Mouse (Mus musculus): Measurements from ENCODE around the gene Olfr921. TPM values are rescaled to one million over a fixed set of nuclear protein-coding genes. Genes with fewer than 3 reads are reported as not detected.

Olfr921 gene
- not detected in 2 replicates for polyA plus RNA-seq (2012; ENCODE audit: insufficient read depth, insufficient read length, low replicate concordance, missing spikeins)

- Histone ChIP-seq H3K4me3 (ENCODE audit: insufficient read depth, low read depth, low read length) (no peak within 1 kb of the TSS), H3K27ac (ENCODE audit: insufficient read depth, low read depth, low read length) (no peak within 1 kb of the TSS), H3K4me1 (ENCODE audit: control insufficient read depth, insufficient read depth, low read length) (no peaks in the 10 kb centered on the region)
- TF ChIP-seq POLR2A (IDR thresholded peaks at IDR 0.05; ENCODE audit: insufficient read depth, low read depth, low read length) (no peak), CTCF (IDR thresholded peaks at IDR 0.05; ENCODE audit: insufficient read depth, low read depth, low read length) (no peak)
Measured at GRCm38 (mm10) chr9:38772768-38773167, at the start of gene Olfr921. Gene Olfr921, plus strand, starts transcription at chr9:38773068.

GRCm38 (mm10) chr9:38724044-38724443, 48.8 kb upstream of the Olfr921 start:
- TF ChIP-seq POLR2A (IDR thresholded peaks at IDR 0.05; ENCODE audit: insufficient read depth, low read depth, low read length), result no peak
- TF ChIP-seq CTCF (IDR thresholded peaks at IDR 0.05; ENCODE audit: insufficient read depth, low read depth, low read length), result no peak
- H3K27ac ChIP-seq (ENCODE audit: insufficient read depth, low read depth, low read length), result no peak overlapping the region
- H3K4me1 ChIP-seq (ENCODE audit: control insufficient read depth, insufficient read depth, low read length), result no peaks in the 10 kb centered on the region
- no peak overlapping the region for H3K4me3 ChIP-seq (ENCODE audit: insufficient read depth, low read depth, low read length)
- 98% methylated on average over 1 of the region's 1 CpGs for WGBS

DNA sequence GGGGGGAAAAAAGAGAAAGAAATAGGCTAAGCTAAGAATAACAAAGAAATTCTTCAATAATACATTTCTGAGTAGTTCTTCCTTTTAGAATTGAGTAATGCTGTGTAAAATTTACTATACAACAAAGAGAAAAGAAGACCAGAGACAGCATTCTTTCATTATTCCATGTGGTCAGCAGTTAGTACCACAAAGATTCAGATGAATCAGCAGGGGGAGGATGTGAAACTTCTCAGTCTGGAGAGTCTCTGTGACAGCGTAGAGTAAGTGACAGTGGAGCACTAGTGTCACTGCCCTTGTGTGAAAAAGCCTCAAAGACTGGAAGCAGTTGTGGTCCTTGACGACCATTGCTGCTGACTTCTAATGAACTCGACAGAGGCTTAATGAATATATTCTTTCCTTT, 44.6 kb upstream of the Olfr921 start:
- H3K27ac ChIP-seq (ENCODE audit: insufficient read depth, low read depth, low read length), result no peak overlapping the region
- no peak overlapping the region for H3K4me3 ChIP-seq (ENCODE audit: insufficient read depth, low read depth, low read length)
- TF ChIP-seq POLR2A (IDR thresholded peaks at IDR 0.05; ENCODE audit: insufficient read depth, low read depth, low read length) (no peak), CTCF (IDR thresholded peaks at IDR 0.05; ENCODE audit: insufficient read depth, low read depth, low read length) (no peak)
- WGBS, result 77% methylated on average over 3 of the region's 3 CpGs
- H3K4me1 ChIP-seq (ENCODE audit: control insufficient read depth, insufficient read depth, low read length), result no peaks in the 10 kb centered on the region

DNA sequence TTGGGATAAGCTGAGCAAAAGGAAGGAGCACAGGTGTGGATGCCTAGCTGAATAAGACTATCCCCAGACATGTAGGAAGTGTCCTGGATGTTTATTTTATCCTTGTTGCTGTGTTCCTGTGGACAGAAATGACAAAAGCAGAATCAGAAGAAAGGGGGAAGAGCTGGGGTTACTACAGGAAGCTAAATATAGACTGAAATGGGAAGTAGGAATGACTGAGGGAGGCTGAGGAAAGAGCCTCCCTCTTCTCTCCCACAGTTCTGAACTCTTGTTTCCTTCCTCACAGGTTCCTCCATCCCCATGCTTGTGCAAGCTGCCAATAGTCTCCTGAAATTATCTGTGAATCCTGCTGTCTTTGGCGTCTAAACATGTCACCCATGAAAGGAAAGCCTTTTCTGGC, 31.5 kb upstream of the Olfr921 start:
- no peak overlapping the region for H3K4me3 ChIP-seq (ENCODE audit: insufficient read depth, low read depth, low read length)
- WGBS, result 41% methylated on average over 1 of the region's 1 CpGs
- no peak overlapping the region for H3K27ac ChIP-seq (ENCODE audit: insufficient read depth, low read depth, low read length)
- H3K4me1 ChIP-seq (ENCODE audit: control insufficient read depth, insufficient read depth, low read length), result no peaks in the 10 kb centered on the region
- TF ChIP-seq POLR2A (IDR thresholded peaks at IDR 0.05; ENCODE audit: insufficient read depth, low read depth, low read length), result no peak
- TF ChIP-seq CTCF (IDR thresholded peaks at IDR 0.05; ENCODE audit: insufficient read depth, low read depth, low read length), result no peak

GRCm38 (mm10) chr9:38744619-38745315, 28.1 kb upstream of the Olfr921 start:
- no peak for TF ChIP-seq CTCF (IDR thresholded peaks at IDR 0.05; ENCODE audit: insufficient read depth, low read depth, low read length)
- TF ChIP-seq POLR2A (IDR thresholded peaks at IDR 0.05; ENCODE audit: insufficient read depth, low read depth, low read length), result no peak
- 95% methylated on average over 4 of the region's 4 CpGs for WGBS

GRCm38 (mm10) chr9:38751999-38752398, 20.9 kb upstream of the Olfr921 start, which contains the start of gene Olfr920:
Gene Olfr920, plus strand, starts transcription at chr9:38752299.
- H3K4me1 ChIP-seq (ENCODE audit: control insufficient read depth, insufficient read depth, low read length), result no peaks in the 10 kb centered on the region
- H3K4me3 ChIP-seq (ENCODE audit: insufficient read depth, low read depth, low read length), result no peak within 1 kb of the TSS
- WGBS, result 95% methylated on average over 1 of the region's 1 CpGs

More at GRCm38 (mm10) chr9:38744619-38745315, 28.1 kb upstream of the Olfr921 start:
- Histone ChIP-seq H3K4me1 (ENCODE audit: control insufficient read depth, insufficient read depth, low read length) (no peaks in the 10 kb centered on the region), H3K4me3 (ENCODE audit: insufficient read depth, low read depth, low read length) (no peak overlapping the region), H3K27ac (ENCODE audit: insufficient read depth, low read depth, low read length) (no peak overlapping the region)

DNA sequence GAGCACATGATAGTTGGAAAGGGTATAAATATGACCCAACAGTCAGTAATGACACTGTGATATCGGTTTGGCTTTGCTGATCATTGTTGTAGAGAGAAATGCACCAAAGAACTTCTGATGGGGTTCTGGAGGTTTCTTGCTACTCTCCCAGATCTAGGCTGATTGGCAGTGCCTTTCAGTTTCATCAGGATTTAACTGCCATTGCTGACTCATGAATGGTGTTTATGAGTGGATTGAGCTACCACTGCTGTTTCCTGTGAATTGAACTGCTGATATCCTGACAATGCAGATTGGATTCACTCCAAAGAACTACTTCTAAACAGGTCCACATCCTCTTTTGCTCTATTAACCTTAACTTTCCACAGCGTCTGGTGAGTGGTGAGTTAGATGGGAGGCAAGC, 19.8 kb downstream of the Olfr921 start:
- 82% methylated on average over 2 of the region's 2 CpGs for WGBS
- H3K4me3 ChIP-seq (ENCODE audit: insufficient read depth, low read depth, low read length), result no peak overlapping the region
- no peak overlapping the region for H3K27ac ChIP-seq (ENCODE audit: insufficient read depth, low read depth, low read length)
- TF ChIP-seq CTCF (IDR thresholded peaks at IDR 0.05; ENCODE audit: insufficient read depth, low read depth, low read length) (no peak), POLR2A (IDR thresholded peaks at IDR 0.05; ENCODE audit: insufficient read depth, low read depth, low read length) (no peak)
- H3K4me1 ChIP-seq (ENCODE audit: control insufficient read depth, insufficient read depth, low read length), result no peaks in the 10 kb centered on the region

More at GRCm38 (mm10) chr9:38751999-38752398, 20.9 kb upstream of the Olfr921 start, which contains the start of gene Olfr920:
- no peak for TF ChIP-seq CTCF (IDR thresholded peaks at IDR 0.05; ENCODE audit: insufficient read depth, low read depth, low read length)
- no peak within 1 kb of the TSS for H3K27ac ChIP-seq (ENCODE audit: insufficient read depth, low read depth, low read length)

GRCm38 (mm10) chr9:38805696-38806095, 32.8 kb downstream of the Olfr921 start:
- no peak for TF ChIP-seq CTCF (IDR thresholded peaks at IDR 0.05; ENCODE audit: insufficient read depth, low read depth, low read length)
- TF ChIP-seq POLR2A (IDR thresholded peaks at IDR 0.05; ENCODE audit: insufficient read depth, low read depth, low read length), result no peak
- no peak overlapping the region for H3K4me3 ChIP-seq (ENCODE audit: insufficient read depth, low read depth, low read length)
- H3K27ac ChIP-seq (ENCODE audit: insufficient read depth, low read depth, low read length), result no peak overlapping the region
- no peaks in the 10 kb centered on the region for H3K4me1 ChIP-seq (ENCODE audit: control insufficient read depth, insufficient read depth, low read length)

GRCm38 (mm10) chr9:38814314-38814713, 41.4 kb downstream of the Olfr921 start, which contains the start of gene Olfr922:
Gene Olfr922, plus strand, starts transcription at chr9:38814614.
- 64% methylated on average over 2 of the region's 2 CpGs for WGBS
- H3K4me3 ChIP-seq (ENCODE audit: insufficient read depth, low read depth, low read length), result no peak within 1 kb of the TSS
- TF ChIP-seq POLR2A (IDR thresholded peaks at IDR 0.05; ENCODE audit: insufficient read depth, low read depth, low read length) (no peak), CTCF (IDR thresholded peaks at IDR 0.05; ENCODE audit: insufficient read depth, low read depth, low read length) (no peak)
- no peaks in the 10 kb centered on the region for H3K4me1 ChIP-seq (ENCODE audit: control insufficient read depth, insufficient read depth, low read length)
- H3K27ac ChIP-seq (ENCODE audit: insufficient read depth, low read depth, low read length), result no peak within 1 kb of the TSS

All from olfactory bulb, adult 2 months (tissue).